Mouse (Mus musculus): ENCODE data around the gene Tbc1d22a. TPM values are rescaled to one million over a fixed set of nuclear protein-coding genes. Genes with fewer than 3 reads are reported as not detected.

The Tbc1d22a gene
- polyA plus RNA-seq, 2 experiments: 8.7 to 15.5 TPM

- no peak for DNase-seq (ENCODE audit: low spot score)
Observed at GRCm38 (mm10) chr15:86491434-86492099, 277.3 kb downstream of the Tbc1d22a start.

GRCm38 (mm10) chr15:86492636-86493035, 278.4 kb downstream of the Tbc1d22a start:
- ATAC-seq (ENCODE audit: low FRiP score, low read depth): no peak
- Histone ChIP-seq H3K4me3 (replicated peaks; ENCODE audit: low read length) (no peak overlapping the region), H3K27ac (replicated peaks; ENCODE audit: low read depth, low read length) (no peak overlapping the region), H3K36me3 (ENCODE audit: control insufficient read depth, insufficient read depth, low read length) (no peaks in the 10 kb centered on the region), H3K9ac (ENCODE audit: low read depth, low read length, severe bottlenecking) (no peak overlapping the region), H3K27me3 (ENCODE audit: control insufficient read depth, insufficient read depth, low read length) (no peaks in the 10 kb centered on the region), H3K4me1 (ENCODE audit: control insufficient read depth, insufficient read depth, low read length) (no peaks in the 10 kb centered on the region), H3K9me3 (ENCODE audit: control insufficient read depth, low read length) (no peaks in the 10 kb centered on the region), H3K4me2 (replicated peaks; ENCODE audit: low read depth, low read length, severe bottlenecking) (no peak overlapping the region)
- no peak for TF ChIP-seq POLR2A (IDR thresholded peaks at IDR 0.05; ENCODE audit: borderline replicate concordance, extremely low read depth, insufficient read depth, insufficient read length)
- DNase-seq (ENCODE audit: low spot score): no peak
- WGBS: 71% methylated on average over 5 of the region's 5 CpGs

More at GRCm38 (mm10) chr15:86491434-86492099, 277.3 kb downstream of the Tbc1d22a start:
- H3K9ac ChIP-seq (ENCODE audit: low read depth, low read length, severe bottlenecking): no peak overlapping the region
- no peaks in the 10 kb centered on the region for H3K27me3 ChIP-seq (ENCODE audit: control insufficient read depth, insufficient read depth, low read length)
- no peaks in the 10 kb centered on the region for H3K36me3 ChIP-seq (ENCODE audit: control insufficient read depth, insufficient read depth, low read length)
- no peak for ATAC-seq (ENCODE audit: low FRiP score, low read depth)
- H3K4me1 ChIP-seq (ENCODE audit: control insufficient read depth, insufficient read depth, low read length): peaks cover 5% of the 10 kb centered on the region; the same call in 1 of the 2 replicates
- H3K9me3 ChIP-seq (ENCODE audit: control insufficient read depth, low read length): no peaks in the 10 kb centered on the region
- no peak for TF ChIP-seq POLR2A (IDR thresholded peaks at IDR 0.05; ENCODE audit: borderline replicate concordance, extremely low read depth, insufficient read depth, insufficient read length)
- H3K27ac ChIP-seq (replicated peaks; ENCODE audit: low read depth, low read length): no peak overlapping the region
- no peak overlapping the region for H3K4me3 ChIP-seq (replicated peaks; ENCODE audit: low read length)
- H3K4me2 ChIP-seq (replicated peaks; ENCODE audit: low read depth, low read length, severe bottlenecking): no peak overlapping the region
- 74% methylated on average over 12 of the region's 12 CpGs for WGBS

- no peak for DNase-seq (ENCODE audit: low spot score)
- H3K9me3 ChIP-seq (ENCODE audit: control insufficient read depth, low read length): no peaks in the 10 kb centered on the region
- H3K4me2 ChIP-seq (replicated peaks; ENCODE audit: low read depth, low read length, severe bottlenecking): no peak overlapping the region
- H3K9ac ChIP-seq (ENCODE audit: low read depth, low read length, severe bottlenecking): no peak overlapping the region
- TF ChIP-seq POLR2A (IDR thresholded peaks at IDR 0.05; ENCODE audit: borderline replicate concordance, extremely low read depth, insufficient read depth, insufficient read length): no peak
- no peaks in the 10 kb centered on the region for H3K27me3 ChIP-seq (ENCODE audit: control insufficient read depth, insufficient read depth, low read length)
- 86% methylated on average over 4 of the region's 4 CpGs for WGBS
- no peak for ATAC-seq (ENCODE audit: low FRiP score, low read depth)
- no peaks in the 10 kb centered on the region for H3K36me3 ChIP-seq (ENCODE audit: control insufficient read depth, insufficient read depth, low read length)
- no peaks in the 10 kb centered on the region for H3K4me1 ChIP-seq (ENCODE audit: control insufficient read depth, insufficient read depth, low read length)
- no peak overlapping the region for H3K4me3 ChIP-seq (replicated peaks; ENCODE audit: low read length)
- H3K27ac ChIP-seq (replicated peaks; ENCODE audit: low read depth, low read length): no peak overlapping the region
Observed at GRCm38 (mm10) chr15:86496209-86496608, 281.9 kb downstream of the Tbc1d22a start.

GRCm38 (mm10) chr15:86496646-86497045, 282.4 kb downstream of the Tbc1d22a start:
- Histone ChIP-seq H3K27ac (replicated peaks; ENCODE audit: low read depth, low read length) (no peak overlapping the region), H3K4me2 (replicated peaks; ENCODE audit: low read depth, low read length, severe bottlenecking) (no peak overlapping the region), H3K4me1 (ENCODE audit: control insufficient read depth, insufficient read depth, low read length) (no peaks in the 10 kb centered on the region), H3K9ac (ENCODE audit: low read depth, low read length, severe bottlenecking) (no peak overlapping the region), H3K27me3 (ENCODE audit: control insufficient read depth, insufficient read depth, low read length) (no peaks in the 10 kb centered on the region), H3K36me3 (ENCODE audit: control insufficient read depth, insufficient read depth, low read length) (no peaks in the 10 kb centered on the region), H3K4me3 (replicated peaks; ENCODE audit: low read length) (no peak overlapping the region), H3K9me3 (ENCODE audit: control insufficient read depth, low read length) (no peaks in the 10 kb centered on the region)
- DNase-seq (ENCODE audit: low spot score) (no peak), ATAC-seq (ENCODE audit: low FRiP score, low read depth) (no peak)
- 86% methylated on average over 7 of the region's 7 CpGs for WGBS
- TF ChIP-seq POLR2A (IDR thresholded peaks at IDR 0.05; ENCODE audit: borderline replicate concordance, extremely low read depth, insufficient read depth, insufficient read length): no peak

GRCm38 (mm10) chr15:86500536-86500935, 286.3 kb downstream of the Tbc1d22a start:
- ATAC-seq (ENCODE audit: low FRiP score, low read depth) (no peak), DNase-seq (ENCODE audit: low spot score) (no peak)
- no peak for TF ChIP-seq POLR2A (IDR thresholded peaks at IDR 0.05; ENCODE audit: borderline replicate concordance, extremely low read depth, insufficient read depth, insufficient read length)
- H3K27ac ChIP-seq (replicated peaks; ENCODE audit: low read depth, low read length): no peak overlapping the region
- H3K36me3 ChIP-seq (ENCODE audit: control insufficient read depth, insufficient read depth, low read length): no peaks in the 10 kb centered on the region
- no peaks in the 10 kb centered on the region for H3K27me3 ChIP-seq (ENCODE audit: control insufficient read depth, insufficient read depth, low read length)
- H3K9me3 ChIP-seq (ENCODE audit: control insufficient read depth, low read length): no peaks in the 10 kb centered on the region
- no peak overlapping the region for H3K9ac ChIP-seq (ENCODE audit: low read depth, low read length, severe bottlenecking)
- H3K4me2 ChIP-seq (replicated peaks; ENCODE audit: low read depth, low read length, severe bottlenecking): no peak overlapping the region
- H3K4me1 ChIP-seq (ENCODE audit: control insufficient read depth, insufficient read depth, low read length): no peaks in the 10 kb centered on the region
- H3K4me3 ChIP-seq (replicated peaks; ENCODE audit: low read length): no peak overlapping the region
